Mouse (Mus musculus) lung, postnatal 0 days (tissue): Measurements from ENCODE around the gene Cyb5d1.

Experiments used
- CTCF ChIP-seq: IDR thresholded peaks from 2 replicates; pipeline ENCODE4 v1.5.1; 2016; ENCODE audit warnings: antibody characterized with exemption, mild to moderate bottlenecking
- EP300 ChIP-seq: IDR thresholded peaks from 2 replicates; pipeline ENCODE4 v1.6.1; 2016; ENCODE audit warnings: antibody characterized with exemption, mild to moderate bottlenecking, control low read depth

GRCm38 (mm10) chr11:69367616-69368355 lies 27.6 kb downstream of the Cyb5d1 start:
- TF ChIP-seq CTCF = peak; percentile 1; the same call in 1 of the 2 replicates
- TF ChIP-seq EP300 = no peak
